Mouse (Mus musculus) forebrain, embryonic 14.5 days (tissue): ENCODE data around the gene Tbc1d25. TPM values are rescaled to one million over a fixed set of nuclear protein-coding genes. Genes with fewer than 3 reads are reported as not detected.
A peak's percentile ranks its signal among the peaks of the same experiment; 100 is the strongest.

ENCODE experiments used
- ATAC-seq: fragments of 200-750 bp; cut with Nextera tagmentation; 2 replicates; pipeline ENCODE4 v1.8.0; 2017; ENCODE audit warnings: mild to moderate bottlenecking, moderate library complexity
- DNase-seq: peaks from one replicate; pipeline ENCODE4 v3.0.0-alpha.2; 2015; ENCODE audit warnings: low spot score
- H3K27ac ChIP-seq: fragments of 300-500 bp; sonication (generic); 2 replicates; pipeline ENCODE4 v1.5.1; 2014; ENCODE audit warnings: low read depth, mild to moderate bottlenecking, control low read depth, low read length, moderate library complexity
- H3K27me3 ChIP-seq: fragments of 300-500 bp; sonication (generic); replicated peaks from 2 replicates; pipeline ENCODE4 v1.6.1; 2014; ENCODE audit warnings: low read length, control low read depth, mixed read lengths; ENCODE audit not compliant: control insufficient read depth, insufficient read depth
- H3K36me3 ChIP-seq: fragments of 300-500 bp; sonication (generic); 2 replicates; pipeline ENCODE4 v1.6.1; 2014; ENCODE audit warnings: low read length, control low read depth; ENCODE audit not compliant: control insufficient read depth, insufficient read depth
- H3K4me1 ChIP-seq: fragments of 300-500 bp; sonication (generic); 2 replicates; pipeline ENCODE4 v1.6.1; 2014; ENCODE audit warnings: antibody characterized with exemption, low read length, control low read depth; ENCODE audit not compliant: control insufficient read depth, insufficient read depth
- H3K4me2 ChIP-seq: fragments of 300-500 bp; sonication (generic); 2 replicates; pipeline ENCODE4 v1.6.1; 2014; ENCODE audit warnings: mild to moderate bottlenecking, control low read depth, low read length
- H3K4me3 ChIP-seq: fragments of 300-500 bp; sonication (generic); 2 replicates; pipeline ENCODE4 v1.5.1; 2014; ENCODE audit warnings: low read depth, low read length, control low read depth
- H3K9ac ChIP-seq: fragments of 300-500 bp; sonication (generic); 2 replicates; pipeline ENCODE4 v1.6.1; 2014; ENCODE audit warnings: mild to moderate bottlenecking, low read length, control low read depth, moderate library complexity
- H3K9me3 ChIP-seq: fragments of 300-500 bp; sonication (generic); replicated peaks from 2 replicates; pipeline ENCODE4 v1.6.1; 2016; ENCODE audit warnings: low read length, control low read depth, mixed read lengths; ENCODE audit not compliant: control insufficient read depth
- WGBS: fragments of 180-500 bp; shearing (Covaris S2); extraction: QIAGEN DNeasy Blood & Tissue Kit; methylation state at CpG from one replicate; pipeline ENCODE4 v1.1.7; 2014; 5-methylcytosine and 5-hydroxymethylcytosine counted together
- polyA plus RNA-seq: library from polyadenylated mRNA; unstranded; fragments of >200 nt; fragmentation: Nextera tagmentation; extraction: Ambion mirVana; gene quantifications from 2 replicates; pipeline ENCODE4 v1.2.1, GENCODE M21; 2014

The Tbc1d25 gene
- polyA plus RNA-seq, 1 experiment from 2014 or later, result 19.7 TPM

DNA sequence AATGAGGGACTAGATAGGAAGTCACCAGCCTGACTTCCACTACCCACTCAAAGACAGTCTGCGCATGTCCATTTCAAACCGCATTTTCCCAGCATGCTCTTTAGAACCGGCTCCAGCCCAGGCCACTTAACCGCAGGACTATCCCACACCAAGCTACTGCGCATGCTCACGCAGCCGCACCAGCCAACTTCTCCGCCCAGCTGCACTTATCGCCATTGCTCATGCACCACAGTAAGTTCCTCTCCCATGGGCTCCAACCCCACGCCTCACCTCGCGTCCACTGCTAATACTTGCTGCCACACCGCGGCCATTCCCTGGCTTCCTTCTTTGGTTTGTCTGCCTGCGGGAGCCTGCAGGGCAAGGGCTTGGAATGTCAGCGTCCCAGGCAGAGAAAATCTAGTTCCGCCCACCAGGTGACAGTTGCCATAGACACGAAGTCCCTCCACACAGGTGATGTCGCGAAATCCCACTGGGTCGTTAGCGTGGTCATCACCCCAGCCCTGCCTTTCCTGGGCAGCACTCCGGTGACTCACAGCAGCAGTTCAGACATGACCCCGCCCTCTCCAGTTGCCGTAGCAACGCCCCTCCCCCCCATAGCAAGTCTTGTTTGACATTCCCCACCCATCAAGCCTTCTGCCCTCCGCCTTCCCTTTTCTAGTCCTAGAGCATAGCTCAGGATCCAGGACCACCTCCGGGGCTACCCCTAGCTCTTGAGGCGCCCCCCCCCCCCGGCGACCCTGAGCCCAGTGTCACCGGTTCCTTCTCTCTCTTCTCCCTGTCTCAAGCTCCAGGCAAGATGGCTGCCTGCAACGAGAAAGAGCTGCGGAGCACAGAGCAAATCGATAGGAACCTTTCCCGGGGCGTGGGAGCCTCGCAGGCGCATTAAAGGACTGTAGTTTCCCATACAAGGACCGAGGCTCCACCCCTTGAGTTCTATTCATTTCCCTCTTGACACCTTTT lies 43.7 kb downstream of the Tbc1d25 start, which contains the start of gene Wdr13:
TSS of gene Wdr13 (minus strand) at position 876 of the 960 bp plus-strand sequence.
- 28% methylated on average over 40 of the region's 40 CpGs for WGBS
- peak within 1 kb of the TSS; percentile 93 for H3K27ac ChIP-seq
- H3K4me1 ChIP-seq, result no peaks in the 10 kb centered on the region
- peak within 1 kb of the TSS; percentile 54 for H3K4me2 ChIP-seq
- H3K36me3 ChIP-seq, result peaks cover 15% of the 10 kb centered on the region; the same call in 1 of the 2 replicates
- DNase-seq, result peak; percentile 92
- no peaks in the 10 kb centered on the region for H3K9me3 ChIP-seq
- H3K27me3 ChIP-seq, result no peaks in the 10 kb centered on the region
- peak; percentile 89 for ATAC-seq
- peak within 1 kb of the TSS; percentile 66 for H3K9ac ChIP-seq
- H3K4me3 ChIP-seq, result peak within 1 kb of the TSS; percentile 48

DNA sequence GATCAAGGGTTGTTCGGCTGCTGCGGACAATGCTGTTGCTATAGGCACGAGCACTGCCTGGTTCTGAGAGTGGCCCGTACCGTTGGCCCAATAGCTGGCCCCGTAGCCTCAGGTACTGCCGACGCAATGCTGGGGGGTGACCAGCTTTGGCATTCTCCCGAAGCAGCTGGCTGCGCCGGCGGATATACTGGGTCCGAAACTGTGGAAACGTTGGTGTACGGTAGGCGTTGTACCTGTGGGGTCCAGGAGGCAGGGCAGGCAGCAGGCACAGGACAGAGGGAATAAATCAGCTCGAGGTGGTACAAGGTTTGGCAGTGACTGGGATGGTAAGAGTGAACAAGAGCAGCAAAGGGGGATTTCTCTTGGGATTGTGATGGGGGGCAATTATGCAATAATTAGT lies 44.6 kb downstream of the Tbc1d25 start:
- H3K27ac ChIP-seq, result no peak overlapping the region
- peak; percentile 1; the same call in 1 of the 2 replicates for ATAC-seq

DNA sequence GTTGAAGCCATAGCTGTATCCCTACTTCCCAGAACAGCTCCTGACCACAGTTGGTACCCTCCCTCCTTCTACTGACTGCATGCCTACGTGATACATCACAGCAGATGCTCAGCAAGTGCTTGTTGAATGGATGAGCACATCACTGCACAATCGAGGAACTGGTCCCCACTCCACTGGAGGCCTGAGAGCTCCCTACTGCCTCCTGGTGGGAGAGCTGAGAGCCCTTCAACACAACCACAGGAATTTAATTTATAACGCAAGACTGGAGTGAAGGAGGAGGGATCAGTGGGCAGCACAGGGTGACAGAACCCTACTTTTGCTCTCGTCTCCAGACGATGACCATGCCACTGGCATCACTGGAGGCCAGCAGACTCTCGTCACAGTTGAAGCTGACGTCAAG lies 50.7 kb downstream of the Tbc1d25 start:
- peaks cover 24% of the 10 kb centered on the region for H3K36me3 ChIP-seq
- no peak overlapping the region for H3K4me2 ChIP-seq
- H3K4me3 ChIP-seq, result no peak overlapping the region
- WGBS, result 82% methylated on average over 7 of the region's 7 CpGs
- DNase-seq, result no peak
- no peaks in the 10 kb centered on the region for H3K27me3 ChIP-seq
- no peak for ATAC-seq
- no peaks in the 10 kb centered on the region for H3K9me3 ChIP-seq
- no peaks in the 10 kb centered on the region for H3K4me1 ChIP-seq
- no peak overlapping the region for H3K9ac ChIP-seq
- H3K27ac ChIP-seq, result no peak overlapping the region

More for the DNA sequence above, 44.6 kb downstream of the Tbc1d25 start:
- H3K4me1 ChIP-seq, result no peaks in the 10 kb centered on the region
- no peaks in the 10 kb centered on the region for H3K9me3 ChIP-seq
- no peak for DNase-seq
- WGBS, result 89% methylated on average over 17 of the region's 17 CpGs
- H3K36me3 ChIP-seq, result peaks cover 15% of the 10 kb centered on the region; the same call in 1 of the 2 replicates
- H3K4me2 ChIP-seq, result peak overlapping the region; percentile 54
- H3K4me3 ChIP-seq, result peak overlapping the region; percentile 48
- H3K27me3 ChIP-seq, result no peaks in the 10 kb centered on the region
- H3K9ac ChIP-seq, result no peak overlapping the region

DNA sequence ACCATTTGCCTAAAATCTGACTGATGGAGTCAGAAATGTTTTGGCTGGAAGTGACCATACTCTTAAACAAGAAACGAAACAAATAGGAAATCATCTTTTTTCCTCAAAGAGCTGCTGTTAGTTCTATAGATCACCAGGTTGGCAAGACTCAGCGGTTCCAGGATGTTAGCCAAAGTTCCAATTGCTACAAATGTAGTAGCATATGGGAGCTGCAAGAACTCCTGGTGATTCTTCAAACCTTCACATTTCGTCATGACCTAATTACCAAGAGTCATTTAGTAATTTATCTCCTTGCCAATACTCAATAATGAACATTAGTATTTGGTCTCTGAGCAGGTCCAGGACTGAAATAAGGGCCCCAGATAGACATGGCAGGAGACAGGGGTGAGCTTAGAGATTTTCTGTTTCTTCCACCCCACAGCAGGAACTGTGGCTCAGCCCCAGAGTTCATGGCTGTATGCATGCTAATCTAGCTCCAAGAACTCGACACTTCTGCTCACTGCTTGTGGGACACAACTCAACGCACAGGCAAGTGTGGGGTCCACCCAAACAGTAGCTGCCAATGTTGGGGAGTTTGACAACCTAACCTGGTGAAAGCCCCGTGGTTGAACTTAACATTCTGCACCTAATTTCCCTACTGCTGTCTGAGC lies 52.0 kb downstream of the Tbc1d25 start:
- H3K4me1 ChIP-seq, result no peaks in the 10 kb centered on the region
- no peak overlapping the region for H3K4me3 ChIP-seq
- ATAC-seq, result no peak
- H3K9ac ChIP-seq, result no peak overlapping the region
- H3K27ac ChIP-seq, result no peak overlapping the region
- H3K27me3 ChIP-seq, result no peaks in the 10 kb centered on the region
- H3K36me3 ChIP-seq, result peaks cover 15% of the 10 kb centered on the region
- no peaks in the 10 kb centered on the region for H3K9me3 ChIP-seq
- no peak overlapping the region for H3K4me2 ChIP-seq
- no peak for DNase-seq
- 78% methylated on average over 6 of the region's 6 CpGs for WGBS

DNA sequence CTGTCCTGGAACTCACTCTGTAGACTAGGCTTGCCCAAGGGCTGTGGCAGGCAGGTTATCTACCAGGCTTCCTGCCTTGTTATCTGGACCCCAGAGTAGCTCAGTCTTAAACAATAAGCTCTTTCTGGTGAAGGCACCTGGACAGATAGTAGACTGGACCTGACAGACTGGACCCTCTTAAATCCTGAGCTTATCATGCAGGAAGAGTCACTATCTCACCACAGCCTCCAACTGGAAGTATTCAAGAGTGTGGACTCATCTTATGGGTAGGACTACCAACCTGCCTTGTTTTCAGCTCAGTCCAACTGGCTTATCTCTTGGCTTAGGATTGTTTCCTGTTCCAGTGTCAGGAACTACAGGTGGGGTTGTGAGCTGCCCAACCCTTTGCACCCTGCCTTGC lies 58.7 kb downstream of the Tbc1d25 start:
- Histone ChIP-seq H3K9ac (no peak overlapping the region), H3K27ac (no peak overlapping the region), H3K9me3 (no peaks in the 10 kb centered on the region), H3K4me2 (no peak overlapping the region), H3K36me3 (no peaks in the 10 kb centered on the region), H3K27me3 (no peaks in the 10 kb centered on the region), H3K4me3 (no peak overlapping the region), H3K4me1 (no peaks in the 10 kb centered on the region)
- DNase-seq (no peak), ATAC-seq (no peak)

DNA sequence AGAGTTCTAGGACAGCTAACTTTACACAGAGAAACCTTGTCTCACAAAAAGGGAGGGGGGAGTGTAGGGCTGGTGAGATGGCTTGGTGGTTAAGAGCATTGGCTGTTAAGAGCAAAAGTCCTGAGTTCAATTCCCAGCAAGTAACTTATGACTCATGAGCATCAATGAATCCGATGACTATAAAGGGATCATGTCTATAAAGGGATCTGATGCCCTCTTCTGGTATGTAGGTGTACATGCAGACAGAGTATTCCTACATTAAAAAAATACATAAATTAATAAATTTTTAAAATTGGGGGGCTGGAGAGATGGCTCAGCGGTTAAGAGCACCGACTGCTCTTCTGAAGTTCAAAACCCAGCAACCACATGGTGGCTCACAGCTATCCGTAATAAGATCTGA lies 60.7 kb downstream of the Tbc1d25 start:
- no peak overlapping the region for H3K9ac ChIP-seq
- no peak overlapping the region for H3K27ac ChIP-seq
- H3K36me3 ChIP-seq, result no peaks in the 10 kb centered on the region
- DNase-seq (no peak), ATAC-seq (no peak)
- no peaks in the 10 kb centered on the region for H3K27me3 ChIP-seq
- no peaks in the 10 kb centered on the region for H3K4me1 ChIP-seq
- 80% methylated on average over 4 of the region's 4 CpGs for WGBS
- no peak overlapping the region for H3K4me3 ChIP-seq
- no peak overlapping the region for H3K4me2 ChIP-seq
- H3K9me3 ChIP-seq, result no peaks in the 10 kb centered on the region

DNA sequence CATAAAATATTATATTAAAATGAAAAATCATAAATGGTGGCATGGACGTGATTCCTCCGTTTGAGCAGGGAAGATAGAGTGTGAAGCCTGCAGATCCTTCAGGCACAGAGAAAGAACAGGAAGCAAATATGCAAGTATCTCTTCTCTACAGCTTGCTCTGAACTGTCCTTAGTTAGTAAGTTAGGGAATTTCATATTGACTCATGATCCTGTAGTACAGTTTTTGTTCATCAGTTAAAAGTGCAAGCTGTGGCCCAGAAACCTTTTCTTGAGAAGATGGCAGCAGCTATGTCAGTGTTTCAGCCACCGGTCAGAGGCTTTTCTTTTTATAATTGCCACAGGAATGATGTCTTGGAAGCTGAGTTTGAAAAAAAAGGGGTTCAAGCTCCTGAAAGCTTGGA lies 71.0 kb downstream of the Tbc1d25 start:
- H3K27me3 ChIP-seq, result no peaks in the 10 kb centered on the region
- no peak overlapping the region for H3K27ac ChIP-seq
- WGBS, result 90% methylated on average over 3 of the region's 3 CpGs
- H3K4me1 ChIP-seq, result peaks cover 3% of the 10 kb centered on the region; the same call in 1 of the 2 replicates
- no peak overlapping the region for H3K9ac ChIP-seq
- DNase-seq (no peak), ATAC-seq (no peak)
- no peak overlapping the region for H3K4me3 ChIP-seq
- no peaks in the 10 kb centered on the region for H3K9me3 ChIP-seq
- H3K4me2 ChIP-seq, result no peak overlapping the region
- no peaks in the 10 kb centered on the region for H3K36me3 ChIP-seq
